Mouse (Mus musculus) inflammation-experienced regulatory T-cells, adult 6 months (primary cell): Measurements from ENCODE around the gene Mmp14. TPM values are rescaled to one million over a fixed set of nuclear protein-coding genes. Genes with fewer than 3 reads are reported as not detected.

ENCODE experiments used
- ATAC-seq: one replicate; pipeline ENCODE4 v1.8.0; 2017
- polyA plus RNA-seq, 3 experiments: library from polyadenylated mRNA; unstranded; fragments of 100-300 nt; shearing (Covaris generic); gene quantifications; one replicate each; pipeline ENCODE4 v1.2.1; 2017

Gene Mmp14
- polyA plus RNA-seq, 3 experiments from 2014 or later = 0.29 to 0.47 TPM; not detected in 1

- no peak for ATAC-seq
These were observed 3.9 kb downstream of the Mmp14 start for GRCm38 (mm10) chr14:54435194-54435918.

DNA sequence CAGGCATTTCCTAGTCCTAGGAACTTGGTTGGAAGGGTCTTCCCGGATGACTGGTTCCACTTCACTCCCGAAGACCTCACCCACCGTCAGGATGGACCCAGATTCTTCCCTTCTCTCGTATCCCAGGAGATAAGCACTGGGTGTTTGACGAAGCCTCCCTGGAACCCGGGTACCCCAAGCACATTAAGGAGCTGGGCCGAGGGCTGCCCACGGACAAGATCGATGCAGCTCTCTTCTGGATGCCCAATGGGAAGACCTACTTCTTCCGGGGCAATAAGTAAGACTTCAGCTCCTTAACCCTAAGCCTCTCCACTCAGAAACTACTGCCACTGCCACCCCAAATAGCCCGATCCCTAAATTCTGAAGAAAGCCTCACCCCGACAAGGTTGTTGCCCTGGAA lies 7.7 kb downstream of the Mmp14 start:
- no peak for ATAC-seq

GRCm38 (mm10) chr14:54439610-54440009 lies 8.2 kb downstream of the Mmp14 start:
- no peak for ATAC-seq

- ATAC-seq = no peak
These were observed 9.1 kb downstream of the Mmp14 start for GRCm38 (mm10) chr14:54440538-54440937.

- ATAC-seq = no peak
These were observed 10.0 kb downstream of the Mmp14 start for GRCm38 (mm10) chr14:54441365-54441764.

DNA sequence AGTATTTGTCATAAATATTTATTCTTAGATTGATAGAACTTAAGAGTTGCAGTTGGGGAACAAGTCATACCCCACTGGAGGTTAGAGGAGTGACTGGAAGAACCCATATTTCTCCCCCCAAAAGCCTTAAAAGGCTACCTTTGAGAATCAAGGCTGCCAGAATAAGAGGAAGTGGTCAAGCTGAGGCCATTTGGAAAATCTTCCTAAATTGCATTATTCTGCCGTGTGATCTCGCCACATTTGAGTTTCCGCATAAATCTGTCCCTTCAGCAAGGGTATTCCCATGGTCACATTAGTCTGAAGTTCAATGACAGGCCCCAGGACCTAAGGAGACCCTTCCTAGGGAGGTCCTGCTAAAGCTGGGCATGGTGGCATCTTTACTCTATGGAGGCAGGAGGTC lies 11.1 kb downstream of the Mmp14 start:
- ATAC-seq = no peak

DNA sequence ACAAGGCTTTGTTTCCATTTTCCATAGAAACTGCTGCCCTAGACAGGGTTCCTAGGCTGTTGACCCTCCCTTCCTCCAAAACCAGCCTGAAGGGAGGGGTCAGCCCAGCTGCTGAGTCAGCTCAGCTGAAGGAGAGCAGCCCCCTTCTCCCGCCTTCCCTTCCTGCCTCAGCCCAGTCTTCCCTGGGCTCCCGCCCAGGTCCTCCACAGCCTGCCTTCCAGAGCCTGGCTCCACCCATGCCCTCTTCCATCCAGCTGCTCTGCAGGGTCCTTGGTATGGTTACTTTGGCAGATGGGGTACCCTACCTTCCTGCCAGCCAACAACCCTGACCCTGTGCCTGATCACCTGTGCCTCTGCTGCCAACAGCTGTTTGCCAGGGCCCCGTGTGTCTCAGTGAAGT lies 11.8 kb downstream of the Mmp14 start:
- ATAC-seq = no peak

GRCm38 (mm10) chr14:54443712-54444618 lies 12.6 kb downstream of the Mmp14 start:
- no peak for ATAC-seq

GRCm38 (mm10) chr14:54445476-54445875 lies 14.1 kb downstream of the Mmp14 start:
- no peak for ATAC-seq

GRCm38 (mm10) chr14:54453566-54453965 lies 22.2 kb downstream of the Mmp14 start:
- ATAC-seq = no peak

GRCm38 (mm10) chr14:54454669-54455528 lies 23.5 kb downstream of the Mmp14 start:
- ATAC-seq = no peak

DNA sequence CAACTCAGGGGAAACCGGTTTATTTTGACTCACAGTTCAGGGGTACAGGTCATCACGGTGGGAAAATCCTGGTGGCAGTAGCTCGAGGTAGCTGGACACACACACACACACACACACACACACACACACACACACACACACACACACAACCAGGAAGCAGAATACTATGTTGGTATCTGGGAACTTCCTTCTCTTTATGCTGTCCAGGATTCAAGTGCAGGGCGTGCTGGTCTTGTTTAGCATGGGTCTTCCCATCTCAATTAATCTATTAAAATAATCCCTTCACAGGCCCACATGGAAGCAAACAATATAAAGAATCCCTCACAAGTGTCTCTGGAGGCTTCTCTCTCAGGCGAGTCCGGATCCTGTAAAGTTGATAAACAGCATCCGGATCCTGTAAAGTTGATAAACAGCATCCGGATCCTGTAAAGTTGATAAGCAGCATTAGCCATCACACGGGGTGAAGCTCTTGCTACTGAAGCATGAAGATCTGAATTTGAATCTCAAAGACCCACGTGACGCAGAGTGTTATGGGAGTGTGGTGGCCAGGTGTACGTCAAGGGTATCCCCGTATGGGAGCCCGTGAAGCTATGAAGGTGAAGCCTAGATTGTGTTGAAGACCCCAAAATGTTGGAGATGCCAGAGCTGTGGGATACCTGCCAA lies 26.6 kb downstream of the Mmp14 start:
- ATAC-seq = no peak

DNA sequence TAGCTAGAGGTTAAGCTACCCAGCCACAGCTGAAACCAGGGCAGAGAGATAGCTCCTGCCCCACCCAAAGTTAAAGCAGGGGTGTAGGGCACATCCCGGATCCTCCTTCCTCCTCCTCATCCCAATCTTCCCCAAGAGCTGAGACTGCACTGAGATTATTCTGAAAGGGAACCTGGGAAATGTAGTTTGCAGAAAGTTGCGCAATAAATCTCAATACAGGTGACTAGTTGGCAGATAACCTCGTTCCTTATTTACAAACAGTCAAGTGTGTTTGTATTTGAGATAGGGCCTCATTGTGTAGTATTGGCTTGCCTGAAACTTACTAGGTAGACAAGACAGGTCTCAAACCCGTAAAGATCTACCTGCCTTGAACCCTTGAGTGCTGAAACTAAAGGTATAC lies 30.7 kb downstream of the Mmp14 start:
- ATAC-seq = no peak

DNA sequence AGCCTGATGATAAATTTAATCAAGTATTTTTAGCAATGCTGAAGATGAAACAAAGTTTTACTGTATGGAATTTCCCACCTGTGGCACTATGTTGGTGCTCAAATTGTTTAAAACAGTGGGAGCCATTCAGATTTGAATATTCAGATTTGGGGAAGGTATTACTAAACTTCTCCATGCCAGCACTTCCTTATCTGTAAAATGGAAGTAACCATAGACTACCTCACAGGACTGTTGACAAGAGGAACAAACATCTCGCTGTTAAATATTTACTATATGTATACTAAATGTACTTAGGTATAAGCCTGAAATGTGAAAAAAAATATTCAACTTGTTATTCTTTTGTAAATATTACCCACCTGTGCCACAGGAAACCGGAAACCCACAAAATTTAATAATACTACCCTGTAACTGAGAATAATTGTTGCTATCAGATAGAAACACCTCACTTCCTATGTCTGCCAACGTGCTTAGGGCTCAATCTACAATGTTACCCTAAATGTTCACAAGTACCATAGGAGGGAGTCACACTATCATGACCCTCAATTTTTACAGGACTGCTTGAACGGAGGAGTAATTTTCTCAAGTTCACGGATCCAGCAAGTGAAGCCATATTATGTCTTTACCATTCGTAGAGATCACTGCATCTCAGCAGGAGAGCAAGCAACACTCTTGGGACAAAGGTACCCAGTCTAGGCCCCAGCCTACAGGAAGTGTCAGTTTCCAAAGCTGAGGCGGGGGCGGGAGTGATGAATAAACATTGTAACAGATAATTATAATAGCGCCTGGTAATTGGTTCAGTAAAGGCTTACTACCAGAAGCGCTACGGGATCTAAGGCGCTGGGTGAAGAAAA lies 31.9 kb downstream of the Mmp14 start:
- ATAC-seq = peak; percentile 56

DNA sequence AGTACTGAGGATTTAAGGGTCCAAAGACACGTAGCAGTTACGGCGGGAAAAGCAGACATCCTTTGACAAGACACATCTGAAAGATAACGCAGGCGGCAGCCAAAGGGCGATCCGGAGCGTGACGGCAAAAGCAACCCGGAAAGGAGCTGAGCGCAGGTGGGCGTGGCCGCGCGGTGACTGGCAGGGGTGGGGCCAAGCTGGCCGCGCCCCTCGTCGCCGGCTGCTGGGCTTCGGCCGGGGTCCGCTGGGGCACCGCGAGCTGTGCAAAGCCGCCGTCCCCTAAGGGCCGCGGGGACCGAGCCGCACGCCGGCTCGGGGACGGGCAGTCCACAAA lies 32.5 kb downstream of the Mmp14 start, which contains the start of gene Lrp10:
Gene Lrp10 (plus strand): TSS at position 179 of the 334 bp plus-strand sequence.
- ATAC-seq = peak; percentile 73

GRCm38 (mm10) chr14:54464293-54465005 lies 33.0 kb downstream of the Mmp14 start:
- ATAC-seq = peak; percentile 60

GRCm38 (mm10) chr14:54471467-54471866 lies 40.1 kb downstream of the Mmp14 start:
- ATAC-seq = no peak

DNA sequence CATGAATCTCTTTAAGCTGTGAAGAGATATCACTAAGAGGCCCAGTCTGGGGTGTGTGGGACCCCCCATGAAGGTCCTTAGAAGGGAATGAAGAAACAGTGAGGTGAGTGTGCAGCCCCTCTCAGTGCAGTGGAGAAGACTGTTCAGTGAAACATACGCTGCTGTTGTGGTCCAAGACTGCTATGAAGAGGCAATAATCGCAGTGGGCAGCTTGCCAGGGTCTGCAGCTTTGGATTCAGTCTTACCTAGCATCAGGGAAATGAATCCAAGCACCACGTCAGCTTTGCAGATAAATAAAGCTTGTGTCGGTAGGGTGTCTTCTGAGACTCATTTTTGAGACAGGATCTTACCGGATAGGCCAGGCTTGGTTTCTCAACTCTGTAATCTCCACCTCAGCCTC lies 41.3 kb downstream of the Mmp14 start:
- no peak for ATAC-seq

DNA sequence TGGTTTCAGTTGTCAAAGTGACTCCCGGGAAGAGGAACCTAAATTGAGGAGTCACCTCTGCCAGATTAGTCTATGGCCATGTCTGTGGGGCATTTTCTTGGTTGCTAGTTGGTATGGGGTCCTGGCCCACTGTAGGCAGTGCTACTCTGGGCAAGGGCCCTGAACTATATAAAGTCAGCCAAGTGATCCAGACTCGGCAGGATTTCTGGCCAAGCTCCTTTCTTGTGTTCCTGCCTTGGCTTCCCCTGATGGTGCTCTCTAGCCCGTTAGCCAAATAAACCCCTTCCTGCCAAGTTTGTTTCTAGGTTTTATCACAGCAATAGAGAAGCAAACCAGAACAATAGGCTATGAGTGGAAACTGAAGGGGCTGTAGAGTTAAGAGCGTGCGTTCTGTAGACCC lies 43.3 kb downstream of the Mmp14 start:
- no peak for ATAC-seq

- ATAC-seq = no peak
These were observed 44.8 kb downstream of the Mmp14 start, which contains the start of gene Rem2 for GRCm38 (mm10) chr14:54475941-54476844. TSS of gene Rem2 (plus strand) at chr14:54476100.
